Mouse (Mus musculus) C2C12 (cell line): ENCODE results near the gene Psmd9. TPM values are rescaled to one million over a fixed set of nuclear protein-coding genes. Genes with fewer than 3 reads are reported as not detected.

Source experiments
- H3K27me3 ChIP-seq: one replicate; pipeline ENCODE4 v1.6.1; 2011; ENCODE audit not compliant: control insufficient read depth, insufficient read depth, insufficient read length
- H3K36me3 ChIP-seq: one replicate; pipeline ENCODE4 v1.6.1; 2011; ENCODE audit not compliant: control insufficient read depth, insufficient read depth
- H3K4me3 ChIP-seq: one replicate; pipeline ENCODE4 v1.5.1; 2011; ENCODE audit warnings: mild to moderate bottlenecking, control low read depth; ENCODE audit not compliant: poor library complexity, insufficient read depth, severe bottlenecking
- H3K79me2 ChIP-seq: one replicate; pipeline ENCODE4 v1.6.1; 2011; ENCODE audit not compliant: control insufficient read depth, insufficient read depth
- H3K79me3 ChIP-seq: one replicate; pipeline ENCODE4 v1.6.1; 2011; ENCODE audit warnings: low read depth, control low read depth
- H3ac ChIP-seq: one replicate; pipeline ENCODE3; 2011; ENCODE audit warnings: low read depth; ENCODE audit not compliant: control insufficient read depth, insufficient read length
- CEBPB ChIP-seq: IDR thresholded peaks from one replicate; pipeline ENCODE4 v1.6.1; 2011; ENCODE audit warnings: low read depth, mild to moderate bottlenecking, control low read depth, moderate library complexity
- CTCF ChIP-seq: IDR thresholded peaks from one replicate; pipeline ENCODE4 v1.5.1; 2011; ENCODE audit not compliant: control insufficient read depth, insufficient read depth, insufficient read length
- FOSL1 ChIP-seq: IDR thresholded peaks from one replicate; pipeline ENCODE4 v1.8.0; 2011; ENCODE audit warnings: mild to moderate bottlenecking, low read length; ENCODE audit not compliant: poor library complexity, insufficient read depth, severe bottlenecking
- MAX ChIP-seq: IDR thresholded peaks from one replicate; pipeline ENCODE4 v1.6.1; 2011; ENCODE audit warnings: mild to moderate bottlenecking, control low read depth
- MYOD1 ChIP-seq: IDR thresholded peaks from one replicate; pipeline ENCODE4 v1.6.1; 2011; ENCODE audit warnings: low read depth; ENCODE audit not compliant: control insufficient read depth, insufficient read length
- MYOG ChIP-seq: IDR thresholded peaks from one replicate; pipeline ENCODE4 v1.6.1; 2011; ENCODE audit not compliant: control insufficient read depth, insufficient read length; ENCODE audit errors: extremely low read depth
- USF1 ChIP-seq: IDR thresholded peaks from one replicate; pipeline ENCODE4 v1.6.1; 2011; ENCODE audit warnings: low read depth, mild to moderate bottlenecking, control low read depth, moderate library complexity
- polyA plus RNA-seq: library from polyadenylated mRNA; unstranded; fragments of >200 nt; fragmentation: generic; extraction: Trizol; gene quantifications from one replicate; pipeline ENCODE4 v1.2.1, GENCODE M21; 2012; ENCODE audit warnings: missing spikeins

Psmd9 gene
- polyA plus RNA-seq, 1 experiment = 33.2 TPM

DNA sequence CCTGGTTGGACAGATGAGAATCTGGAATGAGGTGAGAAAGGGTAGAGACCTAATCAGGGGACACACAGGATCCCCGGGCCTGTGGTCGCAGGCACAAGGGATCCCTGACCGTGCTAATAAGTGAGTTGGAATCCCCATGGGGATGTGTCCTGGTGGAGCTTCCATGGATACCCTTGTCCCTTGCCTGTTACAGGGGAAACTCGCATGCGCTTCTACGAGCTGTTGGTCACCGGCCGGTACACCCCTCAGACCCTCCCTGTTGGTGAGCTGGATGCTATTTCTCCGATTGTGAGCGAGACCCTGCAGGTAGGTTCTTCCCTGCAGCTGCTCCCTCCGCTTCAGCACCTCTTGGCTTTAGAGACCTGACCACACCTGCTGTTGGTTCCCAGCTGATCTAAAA, 22.9 kb upstream of the Psmd9 start:
- Histone ChIP-seq H3K79me2 (peaks cover 82% of the 10 kb centered on the region), H3K27me3 (no peaks in the 10 kb centered on the region), H3K79me3 (peaks cover 36% of the 10 kb centered on the region), H3K4me3 (no peak overlapping the region), H3ac (no peak overlapping the region), H3K36me3 (peaks cover 40% of the 10 kb centered on the region)
- TF ChIP-seq MYOG (no peak), MYOD1 (no peak), CTCF (no peak), CEBPB (no peak), FOSL1 (no peak), USF1 (no peak), MAX (no peak)

DNA sequence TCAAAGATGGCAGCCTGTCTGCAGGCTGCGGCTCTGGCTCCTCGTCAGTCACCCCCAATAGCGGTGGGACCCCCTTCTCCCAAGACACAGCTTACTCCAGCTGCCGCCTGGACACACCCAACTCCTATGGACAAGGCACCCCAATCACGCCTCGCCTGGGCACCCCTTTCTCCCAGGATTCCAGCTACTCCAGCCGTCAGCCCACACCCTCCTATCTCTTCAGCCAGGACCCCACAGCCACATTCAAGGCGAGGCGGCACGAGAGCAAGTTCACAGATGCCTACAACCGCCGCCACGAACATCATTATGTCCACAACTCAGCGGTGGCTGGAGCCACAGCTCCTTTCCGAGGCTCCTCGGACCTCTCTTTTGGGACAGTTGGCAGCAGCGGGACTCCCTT, 21.6 kb upstream of the Psmd9 start:
- Histone ChIP-seq H3ac (no peak overlapping the region), H3K36me3 (peaks cover 43% of the 10 kb centered on the region), H3K79me2 (peaks cover 77% of the 10 kb centered on the region), H3K27me3 (no peaks in the 10 kb centered on the region), H3K79me3 (peaks cover 37% of the 10 kb centered on the region), H3K4me3 (no peak overlapping the region)
- TF ChIP-seq FOSL1 (no peak), CEBPB (no peak), USF1 (no peak), MAX (no peak), CTCF (no peak), MYOD1 (no peak), MYOG (no peak)

DNA sequence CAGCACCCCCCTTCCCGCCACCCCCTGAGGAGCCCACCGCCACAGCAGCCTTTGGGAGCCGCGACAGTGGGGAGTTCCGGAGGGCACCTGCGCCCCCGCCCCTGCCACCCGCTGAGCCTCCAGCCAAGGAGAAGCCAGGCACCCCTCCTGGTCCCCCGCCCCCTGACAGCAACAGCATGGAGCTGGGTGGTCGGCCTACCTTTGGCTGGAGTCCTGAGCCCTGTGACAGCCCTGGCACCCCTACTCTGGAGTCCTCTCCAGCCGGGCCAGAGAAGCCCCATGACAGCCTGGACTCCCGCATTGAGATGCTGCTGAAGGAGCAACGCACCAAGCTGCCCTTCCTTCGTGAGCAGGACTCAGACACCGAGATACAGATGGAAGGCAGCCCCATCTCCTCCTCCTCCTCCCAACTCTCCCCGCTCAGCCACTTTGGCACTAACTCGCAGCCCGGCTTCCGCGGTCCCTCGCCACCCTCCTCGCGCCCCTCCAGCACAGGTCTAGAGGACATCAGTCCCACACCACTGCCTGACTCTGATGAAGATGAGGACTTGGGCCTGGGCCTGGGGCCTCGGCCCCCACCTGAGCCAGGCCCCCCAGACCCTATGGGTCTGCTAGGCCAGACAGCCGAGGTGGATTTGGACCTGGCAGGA, 21.0 kb upstream of the Psmd9 start:
- Histone ChIP-seq H3K79me3 (peaks cover 31% of the 10 kb centered on the region), H3K36me3 (peaks cover 49% of the 10 kb centered on the region)

GRCm38 (mm10) chr5:123149451-123150400, 19.5 kb upstream of the Psmd9 start:
- Histone ChIP-seq H3K27me3 (no peaks in the 10 kb centered on the region), H3K79me2 (peaks cover 55% of the 10 kb centered on the region)
- TF ChIP-seq MYOG = no peak
- peak; percentile 82 for TF ChIP-seq CTCF

More for the DNA sequence above, 21.0 kb upstream of the Psmd9 start:
- no peak for TF ChIP-seq MYOD1
- TF ChIP-seq USF1 = no peak
- TF ChIP-seq MAX = no peak
- TF ChIP-seq FOSL1 = no peak
- H3K4me3 ChIP-seq = no peak overlapping the region
- peaks cover 71% of the 10 kb centered on the region for H3K79me2 ChIP-seq
- no peak overlapping the region for H3ac ChIP-seq
- no peaks in the 10 kb centered on the region for H3K27me3 ChIP-seq

DNA sequence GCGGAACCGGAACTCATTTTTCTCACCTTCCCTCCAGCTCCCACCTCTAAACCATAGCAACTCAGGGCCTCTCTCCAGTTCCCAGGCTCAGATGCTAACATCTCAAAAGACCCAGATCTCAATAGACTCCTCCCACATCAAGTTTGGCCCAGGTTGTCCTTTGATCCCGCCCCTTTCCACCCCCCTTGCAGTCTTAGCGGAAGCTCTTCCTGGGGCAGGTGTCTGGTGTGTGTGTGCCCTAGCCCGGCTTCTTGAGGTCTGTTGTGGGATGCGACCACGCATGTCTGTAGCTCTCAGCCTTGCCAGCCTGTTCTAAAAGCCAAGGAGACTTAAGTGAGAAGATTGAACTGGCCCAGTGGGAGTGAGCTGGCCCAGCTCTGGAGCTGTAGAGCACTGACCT, 18.6 kb upstream of the Psmd9 start:
- Histone ChIP-seq H3K79me2 (peaks cover 46% of the 10 kb centered on the region), H3K27me3 (no peaks in the 10 kb centered on the region), H3K4me3 (no peak overlapping the region), H3K79me3 (peaks cover 19% of the 10 kb centered on the region), H3ac (no peak overlapping the region), H3K36me3 (peaks cover 61% of the 10 kb centered on the region)
- no peak for TF ChIP-seq MAX
- no peak for TF ChIP-seq CEBPB
- no peak for TF ChIP-seq MYOD1
- no peak for TF ChIP-seq MYOG
- TF ChIP-seq CTCF = no peak
- no peak for TF ChIP-seq USF1
- TF ChIP-seq FOSL1 = no peak

More at GRCm38 (mm10) chr5:123149451-123150400, 19.5 kb upstream of the Psmd9 start:
- peak overlapping the region; percentile 30 for H3ac ChIP-seq
- no peak overlapping the region for H3K4me3 ChIP-seq
- H3K79me3 ChIP-seq = peaks cover 21% of the 10 kb centered on the region
- peaks cover 59% of the 10 kb centered on the region for H3K36me3 ChIP-seq

GRCm38 (mm10) chr5:123151077-123151476, 18.1 kb upstream of the Psmd9 start:
- TF ChIP-seq MAX (no peak), CTCF (no peak), CEBPB (no peak), MYOG (no peak), FOSL1 (no peak), MYOD1 (no peak), USF1 (no peak)
- H3K79me2 ChIP-seq = peaks cover 43% of the 10 kb centered on the region
- no peak overlapping the region for H3ac ChIP-seq
- H3K79me3 ChIP-seq = peaks cover 19% of the 10 kb centered on the region
- no peak overlapping the region for H3K4me3 ChIP-seq
- peaks cover 61% of the 10 kb centered on the region for H3K36me3 ChIP-seq
- no peaks in the 10 kb centered on the region for H3K27me3 ChIP-seq
